Mouse (Mus musculus) thymus, adult 2 months (tissue): Measurements from ENCODE around the gene Tnfrsf19. TPM values are rescaled to one million over a fixed set of nuclear protein-coding genes. Genes with fewer than 3 reads are reported as not detected.

Experiments used
- DNase-seq: peaks from one replicate; pipeline ENCODE4 v3.0.0; 2021
- H3K27ac ChIP-seq: fragments of 200-500 bp; 2 replicates; pipeline ENCODE4 v1.5.1; 2012; ENCODE audit warnings: low read length, control low read depth; ENCODE audit not compliant: control insufficient read depth, insufficient read depth
- H3K27me3 ChIP-seq: fragments of 200-500 bp; 2 replicates; pipeline ENCODE4 v1.6.1; 2012; ENCODE audit warnings: mild to moderate bottlenecking, low read length, moderate library complexity, mixed read lengths; ENCODE audit not compliant: control insufficient read depth, insufficient read depth
- H3K36me3 ChIP-seq: fragments of 200-500 bp; 2 replicates; pipeline ENCODE4 v1.6.1; 2012; ENCODE audit warnings: mild to moderate bottlenecking, low read length, moderate library complexity; ENCODE audit not compliant: control insufficient read depth, insufficient read depth
- H3K4me1 ChIP-seq: fragments of 200-500 bp; replicated peaks from 2 replicates; pipeline ENCODE4 v1.6.1; 2012; ENCODE audit warnings: low read length; ENCODE audit not compliant: control insufficient read depth, insufficient read depth
- H3K4me3 ChIP-seq: fragments of 200-500 bp; 2 replicates; pipeline ENCODE4 v1.5.1; 2012; ENCODE audit warnings: mild to moderate bottlenecking, low read length, control low read depth, moderate library complexity; ENCODE audit not compliant: control insufficient read depth, insufficient read depth
- CTCF ChIP-seq: fragments of 200-500 bp; IDR thresholded peaks from 2 replicates; pipeline ENCODE4 v1.5.1; 2012; ENCODE audit warnings: mild to moderate bottlenecking, control low read depth, low read length, moderate library complexity, borderline replicate concordance; ENCODE audit not compliant: control insufficient read depth, poor library complexity, insufficient read depth; ENCODE audit errors: extremely low read depth
- POLR2A ChIP-seq: fragments of 200-500 bp; IDR thresholded peaks from 2 replicates; pipeline ENCODE4 v1.6.1; 2012; ENCODE audit warnings: mild to moderate bottlenecking, low read length, control low read depth, moderate library complexity; ENCODE audit not compliant: control insufficient read depth, poor library complexity, insufficient read depth; ENCODE audit errors: extremely low read depth
- WGBS: fragments of 180-500 bp; shearing (Covaris S2); methylation state at CpG from one replicate; pipeline ENCODE4 v1.1.7; 2018; 5-methylcytosine and 5-hydroxymethylcytosine counted together
- polyA plus RNA-seq: library from polyadenylated mRNA; depleted of rRNA; stranded (reverse); fragments of >200 nt; gene quantifications from 2 replicates; pipeline ENCODE4 v1.2.3, GENCODE M21; 2012

The Tnfrsf19 gene
- polyA plus RNA-seq, 1 experiment = 4.6 TPM

GRCm38 (mm10) chr14:61005127-61005837 is 41.0 kb downstream of the Tnfrsf19 start:
- TF ChIP-seq CTCF (no peak), POLR2A (no peak)
- Histone ChIP-seq H3K27ac (no peak overlapping the region), H3K27me3 (no peaks in the 10 kb centered on the region), H3K4me3 (no peak overlapping the region), H3K36me3 (no peaks in the 10 kb centered on the region), H3K4me1 (no peaks in the 10 kb centered on the region)
- 91% methylated on average over 17 of the region's 17 CpGs for WGBS
- no peak for DNase-seq

- WGBS = 98% methylated on average over 6 of the region's 6 CpGs
- TF ChIP-seq CTCF = no peak
- Histone ChIP-seq H3K36me3 (no peaks in the 10 kb centered on the region), H3K27me3 (no peaks in the 10 kb centered on the region), H3K4me1 (no peaks in the 10 kb centered on the region), H3K27ac (no peak overlapping the region), H3K4me3 (no peak overlapping the region)
- no peak for DNase-seq
Measured at GRCm38 (mm10) chr14:61003676-61004075, 42.6 kb downstream of the Tnfrsf19 start.

GRCm38 (mm10) chr14:61000072-61000471 is 46.2 kb downstream of the Tnfrsf19 start:
- Histone ChIP-seq H3K4me1 (no peaks in the 10 kb centered on the region), H3K27me3 (no peaks in the 10 kb centered on the region), H3K4me3 (no peak overlapping the region), H3K36me3 (no peaks in the 10 kb centered on the region), H3K27ac (no peak overlapping the region)
- WGBS = 93% methylated on average over 5 of the region's 5 CpGs
- no peak for DNase-seq
- no peak for TF ChIP-seq POLR2A
- no peak for TF ChIP-seq CTCF

- no peak for TF ChIP-seq POLR2A
- TF ChIP-seq CTCF = no peak
- Histone ChIP-seq H3K36me3 (no peaks in the 10 kb centered on the region), H3K4me3 (no peak overlapping the region), H3K27ac (no peak overlapping the region), H3K27me3 (no peaks in the 10 kb centered on the region), H3K4me1 (no peaks in the 10 kb centered on the region)
- DNase-seq = no peak
- 95% methylated on average over 6 of the region's 6 CpGs for WGBS
Measured at GRCm38 (mm10) chr14:60996556-60996955, 49.7 kb downstream of the Tnfrsf19 start.

GRCm38 (mm10) chr14:60993506-60993905 is 52.8 kb downstream of the Tnfrsf19 start:
- 85% methylated on average over 10 of the region's 10 CpGs for WGBS
- H3K4me1 ChIP-seq = no peaks in the 10 kb centered on the region
- no peak overlapping the region for H3K4me3 ChIP-seq
- no peaks in the 10 kb centered on the region for H3K27me3 ChIP-seq
- no peak for TF ChIP-seq POLR2A
- no peak for TF ChIP-seq CTCF
- no peak for DNase-seq
- H3K36me3 ChIP-seq = no peaks in the 10 kb centered on the region
- H3K27ac ChIP-seq = no peak overlapping the region

- no peaks in the 10 kb centered on the region for H3K4me1 ChIP-seq
- 94% methylated on average over 3 of the region's 3 CpGs for WGBS
- H3K27ac ChIP-seq = no peak overlapping the region
- H3K27me3 ChIP-seq = no peaks in the 10 kb centered on the region
- no peaks in the 10 kb centered on the region for H3K36me3 ChIP-seq
- no peak overlapping the region for H3K4me3 ChIP-seq
- DNase-seq = no peak
- TF ChIP-seq POLR2A (no peak), CTCF (no peak)
Measured at GRCm38 (mm10) chr14:60993092-60993491, 53.2 kb downstream of the Tnfrsf19 start.

- no peak overlapping the region for H3K4me3 ChIP-seq
- no peaks in the 10 kb centered on the region for H3K27me3 ChIP-seq
- WGBS = 94% methylated on average over 4 of the region's 4 CpGs
- no peaks in the 10 kb centered on the region for H3K36me3 ChIP-seq
- TF ChIP-seq CTCF (no peak), POLR2A (no peak)
- no peak overlapping the region for H3K27ac ChIP-seq
- no peaks in the 10 kb centered on the region for H3K4me1 ChIP-seq
- DNase-seq = no peak
Measured at GRCm38 (mm10) chr14:60992144-60992543, 54.1 kb downstream of the Tnfrsf19 start.
